Mouse (Mus musculus): ENCODE data around the gene Yju2. TPM values are rescaled to one million over a fixed set of nuclear protein-coding genes. Genes with fewer than 3 reads are reported as not detected.

The Yju2 gene
- polyA plus RNA-seq, 1 experiment from 2014 or later = 16.8 TPM

- H3K9ac ChIP-seq (ENCODE audit: low read depth, low read length) = peak within 1 kb of the TSS; percentile 60
- no peaks in the 10 kb centered on the region for H3K27me3 ChIP-seq (replicated peaks; ENCODE audit: control insufficient read depth, insufficient read depth, low read length)
- 9% methylated on average over 31 of the region's 35 CpGs for WGBS
- peak within 1 kb of the TSS; percentile 50 for H3K4me3 ChIP-seq (ENCODE audit: low read depth, low read length)
- peak; percentile 83 for DNase-seq (ENCODE audit: low spot score)
- peak within 1 kb of the TSS; percentile 68 for H3K4me2 ChIP-seq (ENCODE audit: low read depth, low read length)
- H3K36me3 ChIP-seq (ENCODE audit: control insufficient read depth, insufficient read depth, low read length) = 0 out of 2 replicates have a peak, but pooled peaks cover 3% of the 10 kb centered on the region
- H3K4me1 ChIP-seq (ENCODE audit: control insufficient read depth, insufficient read depth, low read length) = no peaks in the 10 kb centered on the region
- no peaks in the 10 kb centered on the region for H3K9me3 ChIP-seq (ENCODE audit: control insufficient read depth, low read length)
- H3K27ac ChIP-seq (replicated peaks; ENCODE audit: low read depth, low read length) = no peak within 1 kb of the TSS
- peak; percentile 74 for ATAC-seq (ENCODE audit: low read depth)
These were observed 27.4 kb downstream of the Yju2 start, which contains the start of gene Fsd1 for GRCm38 (mm10) chr17:55986030-55986961. Gene Fsd1 (plus strand): TSS chr17:55986509.

GRCm38 (mm10) chr17:55990278-55990898 lies 31.5 kb downstream of the Yju2 start:
- H3K9ac ChIP-seq (ENCODE audit: low read depth, low read length) = no peak overlapping the region
- no peaks in the 10 kb centered on the region for H3K4me1 ChIP-seq (ENCODE audit: control insufficient read depth, insufficient read depth, low read length)
- no peaks in the 10 kb centered on the region for H3K27me3 ChIP-seq (replicated peaks; ENCODE audit: control insufficient read depth, insufficient read depth, low read length)
- ATAC-seq (ENCODE audit: low read depth) (no peak), DNase-seq (ENCODE audit: low spot score) (no peak)
- no peak overlapping the region for H3K4me3 ChIP-seq (ENCODE audit: low read depth, low read length)
- H3K4me2 ChIP-seq (ENCODE audit: low read depth, low read length) = no peak overlapping the region
- 0 out of 2 replicates have a peak, but pooled peaks cover 6% of the 10 kb centered on the region for H3K36me3 ChIP-seq (ENCODE audit: control insufficient read depth, insufficient read depth, low read length)
- H3K9me3 ChIP-seq (ENCODE audit: control insufficient read depth, low read length) = no peaks in the 10 kb centered on the region
- WGBS = 76% methylated on average over 7 of the region's 8 CpGs
- no peak overlapping the region for H3K27ac ChIP-seq (replicated peaks; ENCODE audit: low read depth, low read length)

DNA sequence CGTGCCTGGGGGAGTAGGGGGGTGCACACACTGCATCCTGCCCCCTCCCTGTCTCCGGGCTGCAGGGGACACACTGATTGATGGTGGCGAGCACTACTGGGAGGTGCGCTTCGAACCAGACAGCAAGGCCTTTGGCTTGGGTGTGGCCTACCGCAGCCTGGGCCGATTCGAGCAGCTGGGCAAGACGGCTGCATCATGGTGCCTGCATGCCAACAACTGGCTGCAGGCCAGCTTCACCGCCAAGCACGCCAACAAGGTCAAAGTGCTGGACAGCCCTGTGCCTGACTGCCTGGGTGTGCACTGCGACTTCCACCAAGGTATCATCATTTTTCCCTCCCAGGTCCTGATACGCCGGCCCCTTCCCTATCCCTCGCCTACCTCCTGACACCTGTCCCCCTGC lies 37.1 kb downstream of the Yju2 start:
- ATAC-seq (ENCODE audit: low read depth) = no peak

DNA sequence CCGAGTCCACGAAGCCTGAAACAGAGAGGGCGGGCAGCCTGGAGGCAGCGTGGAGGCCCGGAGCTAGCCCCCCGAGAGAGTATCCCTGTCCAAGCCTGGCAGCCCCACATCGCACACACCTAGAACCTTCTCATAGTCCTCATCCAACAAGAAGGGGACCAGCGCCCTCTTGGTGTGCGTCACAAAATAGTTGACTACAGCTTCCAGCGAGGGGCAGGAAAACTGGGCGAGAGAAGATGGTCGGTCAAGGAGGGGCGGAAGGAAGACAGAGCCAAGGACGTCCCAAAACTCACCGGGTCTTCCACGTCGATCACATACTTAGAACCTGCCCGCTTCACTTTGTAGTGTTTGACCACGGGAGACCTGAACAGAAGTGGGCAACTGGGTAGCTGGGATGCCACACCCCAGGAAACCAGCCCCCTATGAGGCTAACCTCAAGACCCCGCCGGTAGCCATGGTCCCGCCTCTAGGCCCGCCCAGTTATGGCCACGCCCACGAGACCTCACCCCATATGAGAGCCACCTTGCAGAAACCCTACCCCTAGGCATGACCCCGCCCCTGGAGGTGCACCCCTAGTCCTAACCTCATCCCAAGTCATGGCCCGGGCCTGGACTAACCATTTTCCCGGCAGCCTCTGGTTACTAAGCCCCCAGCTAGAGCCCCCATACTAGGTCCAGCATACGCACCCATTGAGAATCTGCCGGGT lies 41.0 kb downstream of the Yju2 start:
- Histone ChIP-seq H3K4me1 (ENCODE audit: control insufficient read depth, insufficient read depth, low read length) (0 out of 2 replicates have a peak, but pooled peaks cover 2% of the 10 kb centered on the region), H3K36me3 (ENCODE audit: control insufficient read depth, insufficient read depth, low read length) (0 out of 2 replicates have a peak, but pooled peaks cover 11% of the 10 kb centered on the region), H3K9me3 (ENCODE audit: control insufficient read depth, low read length) (no peaks in the 10 kb centered on the region), H3K27ac (replicated peaks; ENCODE audit: low read depth, low read length) (no peak overlapping the region), H3K27me3 (replicated peaks; ENCODE audit: control insufficient read depth, insufficient read depth, low read length) (no peaks in the 10 kb centered on the region; the same call in 1 of the 2 replicates), H3K4me2 (ENCODE audit: low read depth, low read length) (peak overlapping the region; percentile 40), H3K4me3 (ENCODE audit: low read depth, low read length) (peak overlapping the region; percentile 20), H3K9ac (ENCODE audit: low read depth, low read length) (no peak overlapping the region; the same call in 1 of the 2 replicates)
- 10% methylated on average over 28 of the region's 30 CpGs for WGBS
- no peak for DNase-seq (ENCODE audit: low spot score)
- peak; percentile 34; the same call in 1 of the 2 replicates for ATAC-seq (ENCODE audit: low read depth)

More for the DNA sequence above, 37.1 kb downstream of the Yju2 start:
- Histone ChIP-seq H3K27me3 (replicated peaks; ENCODE audit: control insufficient read depth, insufficient read depth, low read length) (no peaks in the 10 kb centered on the region; the same call in 1 of the 2 replicates), H3K4me1 (ENCODE audit: control insufficient read depth, insufficient read depth, low read length) (0 out of 2 replicates have a peak, but pooled peaks cover 2% of the 10 kb centered on the region), H3K4me2 (ENCODE audit: low read depth, low read length) (no peak overlapping the region), H3K9me3 (ENCODE audit: control insufficient read depth, low read length) (no peaks in the 10 kb centered on the region), H3K36me3 (ENCODE audit: control insufficient read depth, insufficient read depth, low read length) (0 out of 2 replicates have a peak, but pooled peaks cover 14% of the 10 kb centered on the region), H3K27ac (replicated peaks; ENCODE audit: low read depth, low read length) (no peak overlapping the region), H3K4me3 (ENCODE audit: low read depth, low read length) (no peak overlapping the region), H3K9ac (ENCODE audit: low read depth, low read length) (no peak overlapping the region)
- no peak for DNase-seq (ENCODE audit: low spot score)
- 88% methylated on average over 15 of the region's 15 CpGs for WGBS

GRCm38 (mm10) chr17:56003000-56003399 lies 44.1 kb downstream of the Yju2 start:
- H3K4me2 ChIP-seq (ENCODE audit: low read depth, low read length) = no peak overlapping the region
- DNase-seq (ENCODE audit: low spot score) = no peak
- no peak for ATAC-seq (ENCODE audit: low read depth)
- WGBS = 85% methylated on average over 3 of the region's 3 CpGs
- no peak overlapping the region for H3K27ac ChIP-seq (replicated peaks; ENCODE audit: low read depth, low read length)
- H3K4me3 ChIP-seq (ENCODE audit: low read depth, low read length) = no peak overlapping the region
- no peak overlapping the region for H3K9ac ChIP-seq (ENCODE audit: low read depth, low read length)
- H3K4me1 ChIP-seq (ENCODE audit: control insufficient read depth, insufficient read depth, low read length) = 0 out of 2 replicates have a peak, but pooled peaks cover 2% of the 10 kb centered on the region
- H3K9me3 ChIP-seq (ENCODE audit: control insufficient read depth, low read length) = no peaks in the 10 kb centered on the region
- no peaks in the 10 kb centered on the region for H3K36me3 ChIP-seq (ENCODE audit: control insufficient read depth, insufficient read depth, low read length)
- H3K27me3 ChIP-seq (replicated peaks; ENCODE audit: control insufficient read depth, insufficient read depth, low read length) = no peaks in the 10 kb centered on the region; the same call in 1 of the 2 replicates

- peak; percentile 79 for DNase-seq (ENCODE audit: low spot score)
- peak within 1 kb of the TSS; percentile 14; the same call in 1 of the 2 replicates for H3K4me3 ChIP-seq (ENCODE audit: low read depth, low read length)
- no peaks in the 10 kb centered on the region for H3K9me3 ChIP-seq (ENCODE audit: control insufficient read depth, low read length)
- no peaks in the 10 kb centered on the region; the same call in 1 of the 2 replicates for H3K27me3 ChIP-seq (replicated peaks; ENCODE audit: control insufficient read depth, insufficient read depth, low read length)
- H3K4me2 ChIP-seq (ENCODE audit: low read depth, low read length) = peak within 1 kb of the TSS; percentile 27
- H3K9ac ChIP-seq (ENCODE audit: low read depth, low read length) = peak within 1 kb of the TSS; percentile 37; the same call in 1 of the 2 replicates
- no peak for ATAC-seq (ENCODE audit: low read depth)
- no peak within 1 kb of the TSS for H3K27ac ChIP-seq (replicated peaks; ENCODE audit: low read depth, low read length)
- H3K36me3 ChIP-seq (ENCODE audit: control insufficient read depth, insufficient read depth, low read length) = no peaks in the 10 kb centered on the region
- H3K4me1 ChIP-seq (ENCODE audit: control insufficient read depth, insufficient read depth, low read length) = peaks cover 9% of the 10 kb centered on the region; the same call in 1 of the 2 replicates
- 39% methylated on average over 13 of the region's 13 CpGs for WGBS
These were observed 46.6 kb downstream of the Yju2 start, which contains the start of the genes Stap2 and Mpnd for GRCm38 (mm10) chr17:56005415-56006061. Gene Stap2 (minus strand): TSS chr17:56005584. Gene Mpnd (plus strand): TSS chr17:56005711.

DNA sequence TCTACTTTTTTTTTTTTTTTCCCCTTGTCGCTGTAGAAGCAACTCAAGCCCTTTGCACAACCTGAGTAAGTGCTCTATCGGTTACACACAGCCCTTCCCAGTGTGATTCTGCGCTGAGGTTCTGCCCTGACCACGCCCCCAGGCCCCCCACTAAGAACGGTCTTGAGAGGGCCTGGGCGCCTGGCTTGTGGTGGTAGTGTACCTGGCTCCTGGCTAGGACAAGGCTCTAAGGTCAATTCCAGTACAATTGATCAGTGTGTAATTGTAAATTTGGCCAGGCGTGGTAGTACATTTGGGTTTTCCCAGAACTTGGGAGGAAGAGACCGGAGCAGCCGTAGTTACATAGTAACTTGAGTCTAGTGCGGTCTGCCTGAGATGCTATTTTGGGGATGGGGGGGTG lies 48.1 kb downstream of the Yju2 start:
- Histone ChIP-seq H3K4me1 (ENCODE audit: control insufficient read depth, insufficient read depth, low read length) (peaks cover 14% of the 10 kb centered on the region; the same call in 1 of the 2 replicates), H3K4me3 (ENCODE audit: low read depth, low read length) (no peak overlapping the region), H3K27me3 (replicated peaks; ENCODE audit: control insufficient read depth, insufficient read depth, low read length) (no peaks in the 10 kb centered on the region), H3K9ac (ENCODE audit: low read depth, low read length) (no peak overlapping the region), H3K36me3 (ENCODE audit: control insufficient read depth, insufficient read depth, low read length) (peaks cover 8% of the 10 kb centered on the region), H3K4me2 (ENCODE audit: low read depth, low read length) (peak overlapping the region; percentile 100; the same call in 1 of the 2 replicates), H3K9me3 (ENCODE audit: control insufficient read depth, low read length) (no peaks in the 10 kb centered on the region), H3K27ac (replicated peaks; ENCODE audit: low read depth, low read length) (peak overlapping the region; percentile 62; the same call in 1 of the 2 replicates)
- ATAC-seq (ENCODE audit: low read depth) (no peak), DNase-seq (ENCODE audit: low spot score) (no peak)
- WGBS = 43% methylated on average over 10 of the region's 10 CpGs

Data from embryonic facial prominence, embryonic 14.5 days (tissue).